Mouse (Mus musculus) CD4-positive, CD25-positive, alpha-beta regulatory T cell (primary cell): ENCODE data around the gene Bricd5. TPM values are rescaled to one million over a fixed set of nuclear protein-coding genes. Genes with fewer than 3 reads are reported as not detected.

ENCODE experiments used
- polyA plus RNA-seq: library from polyadenylated mRNA; unstranded; fragments of 100-300 nt; shearing (Covaris generic); gene quantifications from one replicate; pipeline ENCODE4 v1.2.1, GENCODE M21; 2017

The Bricd5 gene
- polyA plus RNA-seq = 0.31 TPM

DNA sequence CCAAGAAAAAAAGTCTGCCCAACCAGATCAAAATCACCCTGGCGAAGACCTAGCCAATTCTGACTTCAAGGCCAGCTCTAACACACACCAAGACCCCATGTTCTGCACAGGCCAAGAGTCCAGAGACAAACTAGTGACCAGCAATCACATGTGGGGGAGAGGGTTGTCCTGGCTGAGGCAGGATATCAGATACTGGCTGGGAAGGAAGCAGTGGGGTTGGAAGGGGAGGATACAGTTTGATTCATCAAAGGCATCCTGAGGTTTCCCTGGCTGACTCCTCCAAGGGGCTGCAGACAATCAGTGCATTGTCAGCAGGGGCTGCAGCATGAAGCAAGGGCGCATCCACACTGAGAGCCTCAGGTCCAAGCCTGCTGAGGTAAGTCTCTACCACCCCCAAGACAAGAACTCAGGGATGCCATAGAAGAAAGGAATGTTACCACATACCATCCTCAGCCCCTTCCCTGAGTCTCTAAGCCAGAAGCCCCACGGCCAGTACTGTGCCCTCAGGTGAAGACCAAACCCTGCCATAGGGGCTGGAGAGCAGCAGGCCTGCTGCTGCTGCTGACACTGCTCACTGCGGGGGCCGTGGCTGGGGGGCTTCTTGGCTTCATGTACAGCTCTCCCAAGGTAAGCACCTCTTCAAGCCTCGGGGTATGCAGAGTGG is at the start of gene Bricd5:
Bricd5 (plus strand) TSS at position 273 of the 664 bp plus-strand sequence.

DNA sequence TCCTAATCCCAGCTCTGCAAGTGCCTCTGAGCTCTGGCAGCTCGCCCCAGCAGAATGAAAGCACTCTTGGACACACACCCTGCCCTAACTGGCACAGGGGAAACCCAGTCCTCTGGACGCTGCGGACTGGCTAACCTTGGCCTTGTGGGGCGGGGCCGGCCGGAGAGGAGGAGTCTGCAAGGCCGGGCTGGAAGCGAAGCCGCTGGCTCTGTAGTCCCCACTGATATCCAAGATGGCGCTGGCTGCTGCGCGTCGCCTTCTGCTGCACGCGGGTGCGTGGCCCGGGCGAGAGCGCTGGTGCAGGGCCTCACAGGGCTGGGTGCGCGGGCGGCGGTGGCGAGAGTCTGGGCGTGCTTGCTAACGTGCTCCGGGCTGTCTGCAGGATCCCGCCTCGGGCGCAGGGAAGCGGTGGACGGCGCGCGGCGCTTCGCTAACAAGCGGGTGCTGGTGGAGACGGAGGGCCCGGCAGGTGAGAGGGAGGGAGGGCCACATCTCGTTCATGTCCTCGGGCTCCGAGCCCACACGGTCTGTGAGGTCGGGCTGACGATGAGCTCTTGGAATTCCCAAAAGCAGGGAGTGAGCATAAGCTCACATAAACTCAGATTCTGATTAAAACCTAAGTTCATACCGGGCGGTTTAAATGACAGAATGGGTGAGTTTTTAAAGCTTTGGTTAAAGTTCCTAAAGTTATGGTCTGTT is 47.1 kb upstream of the Bricd5 start, which contains the start of gene Eci1:
Eci1 (plus strand) TSS at position 171 of the 699 bp plus-strand sequence.

GRCm38 (mm10) chr17:24442632-24443155 is 31.0 kb upstream of the Bricd5 start, which contains the start of gene Dnase1l2:
Gene Dnase1l2, minus strand, starts transcription at chr17:24443105.

GRCm38 (mm10) chr17:24469910-24470602 is 3.6 kb upstream of the Bricd5 start, which contains the start of the genes E4f1 and Pgp:
Gene E4f1, minus strand, starts transcription at chr17:24470313.
Gene Pgp, plus strand, starts transcription at chr17:24470392.

GRCm38 (mm10) chr17:24478663-24479380 is 5.1 kb downstream of the Bricd5 start, which contains the start of gene Mlst8:
Gene Mlst8, minus strand, starts transcription at chr17:24479078.

GRCm38 (mm10) chr17:24488186-24488661 is 14.5 kb downstream of the Bricd5 start, which contains the start of gene Caskin1:
Gene Caskin1, plus strand, starts transcription at chr17:24488601.

Other genes with a start within 250 kb of the Bricd5 start
- 2.6 TPM for gene Ccnf, start 222.4 kb upstream of the Bricd5 start, polyA plus RNA-seq
- 0.20 TPM for gene Abca17, start 122.8 kb upstream of the Bricd5 start, polyA plus RNA-seq
- gene Abca3, start 121.9 kb upstream of the Bricd5 start, polyA plus RNA-seq = 29.9 TPM
- 197 TPM for gene Rnps1, start 59.3 kb upstream of the Bricd5 start, polyA plus RNA-seq
- 75.0 TPM for gene Eci1, start 47.2 kb upstream of the Bricd5 start, polyA plus RNA-seq
- gene Dnase1l2, start 30.8 kb upstream of the Bricd5 start, polyA plus RNA-seq = 3.2 TPM
- 107 TPM for gene E4f1, start 3.6 kb upstream of the Bricd5 start, polyA plus RNA-seq
- gene Pgp, start 3.5 kb upstream of the Bricd5 start, polyA plus RNA-seq = 42.3 TPM
- 26.4 TPM for gene Mlst8, start 5.2 kb downstream of the Bricd5 start, polyA plus RNA-seq
- 0.18 TPM for gene Caskin1, start 14.7 kb downstream of the Bricd5 start, polyA plus RNA-seq
- gene Traf7, start 54.1 kb downstream of the Bricd5 start, polyA plus RNA-seq = 84.8 TPM
- 4.5 TPM for gene Rab26, start 60.3 kb downstream of the Bricd5 start, polyA plus RNA-seq
- 50.6 TPM for gene Pkd1, start 76.0 kb downstream of the Bricd5 start, polyA plus RNA-seq
- 46.5 TPM for gene Tsc2, start 158.7 kb downstream of the Bricd5 start, polyA plus RNA-seq
- gene Nthl1, start 158.8 kb downstream of the Bricd5 start, polyA plus RNA-seq = 7.4 TPM
- 0.26 TPM for gene Slc9a3r2, start 176.4 kb downstream of the Bricd5 start, polyA plus RNA-seq
- gene Npw, start 184.6 kb downstream of the Bricd5 start, polyA plus RNA-seq = not detected
- gene Zfp598, start 195.8 kb downstream of the Bricd5 start, polyA plus RNA-seq = 22.6 TPM
- gene Syngr3, start 216.1 kb downstream of the Bricd5 start, polyA plus RNA-seq = 0.44 TPM
- gene Gfer, start 222.3 kb downstream of the Bricd5 start, polyA plus RNA-seq = 42.2 TPM
- 3.2 TPM for gene Noxo1, start 222.3 kb downstream of the Bricd5 start, polyA plus RNA-seq
- gene Tbl3, start 233.8 kb downstream of the Bricd5 start, polyA plus RNA-seq = 64.1 TPM
- not detected for gene Rnf151, start 244.2 kb downstream of the Bricd5 start, polyA plus RNA-seq
- 779 TPM for gene Rps2, start 244.2 kb downstream of the Bricd5 start, polyA plus RNA-seq